Mouse (Mus musculus): ENCODE measurements around the gene Arhgap27. TPM values are rescaled to one million over a fixed set of nuclear protein-coding genes. Genes with fewer than 3 reads are reported as not detected.

Gene Arhgap27
- polyA plus RNA-seq, 1 experiment = 0.31 TPM

DNA sequence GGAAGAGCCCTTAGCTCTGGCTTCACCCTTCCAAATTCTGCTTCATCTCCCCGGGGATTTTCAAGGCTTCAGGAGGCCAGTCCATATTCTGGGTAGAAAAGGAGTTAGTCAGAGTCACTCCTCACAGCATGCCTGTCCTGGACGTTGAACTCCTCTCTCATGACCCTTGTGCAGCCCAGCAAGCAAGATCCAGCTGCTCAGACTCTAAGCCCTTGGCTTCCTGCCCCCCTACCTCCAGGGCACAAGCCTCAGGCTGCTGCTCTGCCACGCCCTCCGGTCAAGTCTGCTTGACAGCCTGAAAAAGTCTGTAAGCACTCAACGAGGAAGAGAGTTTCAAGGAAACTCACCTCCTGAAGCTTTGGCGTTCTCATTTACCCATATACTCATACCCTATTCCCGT lies 43.1 kb upstream of the Arhgap27 start:
- Histone ChIP-seq H3K27me3 (ENCODE audit: control insufficient read depth, insufficient read depth, insufficient read length) (no peaks in the 10 kb centered on the region), H3K4me3 (no peak overlapping the region), H3K79me2 (ENCODE audit: control insufficient read depth, insufficient read depth) (peaks cover 27% of the 10 kb centered on the region), H3K36me3 (ENCODE audit: control insufficient read depth, insufficient read depth) (no peaks in the 10 kb centered on the region), H3ac (ENCODE audit: control insufficient read depth, insufficient read length) (no peak overlapping the region), H3K4me2 (ENCODE audit: low read depth) (no peak overlapping the region)
- TF ChIP-seq MYOG (IDR thresholded peaks at IDR 0.05; ENCODE audit: control insufficient read depth in 1 of 3, insufficient read depth in 1 of 3, insufficient read length in 2 of 3, low read depth in 2 of 3) (peak in 1 of 3 experiments; percentile 68), REST (IDR thresholded peaks at IDR 0.05; ENCODE audit: insufficient read depth, insufficient read length) (no peak), MYOD1 (IDR thresholded peaks at IDR 0.05; ENCODE audit: control insufficient read depth in 1 of 3, insufficient read length in 2 of 3, low read depth in 2 of 3) (peak in 2 of 3 experiments; percentile 1 to 45), POLR2AphosphoS2 (IDR thresholded peaks at IDR 0.05; ENCODE audit: insufficient read length, low read depth) (no peak), SRF (IDR thresholded peaks at IDR 0.05; ENCODE audit: control insufficient read depth, insufficient read length, low read depth) (no peak)

DNA sequence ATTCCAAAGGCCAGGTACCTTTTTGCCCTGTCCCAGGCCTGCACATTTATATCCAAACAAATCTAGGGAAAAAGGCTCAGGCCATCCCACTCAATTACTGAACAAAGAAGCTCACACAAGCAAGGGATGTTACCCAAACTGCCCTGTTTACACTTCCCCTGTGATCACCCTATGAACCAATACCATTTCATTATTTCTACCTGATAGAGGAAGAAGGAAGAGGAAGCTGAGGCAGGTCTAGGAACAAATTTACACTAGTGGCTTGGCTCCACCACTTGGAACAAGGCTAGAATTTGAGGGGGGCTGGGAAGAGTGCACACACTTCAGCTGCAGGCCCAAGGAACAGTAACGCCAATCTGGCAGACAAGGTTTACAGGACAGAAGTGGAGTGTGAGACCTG lies 42.3 kb upstream of the Arhgap27 start:
- no peak overlapping the region for H3K4me2 ChIP-seq (ENCODE audit: low read depth)
- no peak overlapping the region for H3K4me3 ChIP-seq
- peaks cover 4% of the 10 kb centered on the region for H3K36me3 ChIP-seq (ENCODE audit: control insufficient read depth, insufficient read depth)
- no peak for TF ChIP-seq MYOG (IDR thresholded peaks at IDR 0.05; ENCODE audit: control insufficient read depth in 1 of 3, insufficient read depth in 1 of 3, insufficient read length in 2 of 3, low read depth in 2 of 3)
- TF ChIP-seq E2F4 (IDR thresholded peaks at IDR 0.05; ENCODE audit: insufficient read depth) = no peak
- no peak for TF ChIP-seq REST (IDR thresholded peaks at IDR 0.05; ENCODE audit: insufficient read depth, insufficient read length)
- no peak for TF ChIP-seq USF1 (IDR thresholded peaks at IDR 0.05; ENCODE audit: low read depth)
- no peak for TF ChIP-seq POLR2AphosphoS2 (IDR thresholded peaks at IDR 0.05; ENCODE audit: insufficient read length, low read depth)
- no peak for TF ChIP-seq SRF (IDR thresholded peaks at IDR 0.05; ENCODE audit: control insufficient read depth, insufficient read length, low read depth)
- TF ChIP-seq MAX (IDR thresholded peaks at IDR 0.05; ENCODE audit: low read depth) = no peak
- TF ChIP-seq POLR2A (IDR thresholded peaks at IDR 0.05; ENCODE audit: insufficient read length, low read depth) = no peak
- TF ChIP-seq TCF12 (IDR thresholded peaks at IDR 0.05; ENCODE audit: insufficient read depth, poor library complexity, severe bottlenecking) = no peak
- TF ChIP-seq MYOD1 (IDR thresholded peaks at IDR 0.05; ENCODE audit: control insufficient read depth in 1 of 3, insufficient read length in 2 of 3, low read depth in 2 of 3) = no peak
- no peak for TF ChIP-seq TCF3 (IDR thresholded peaks at IDR 0.05; ENCODE audit: insufficient read length, low read depth)
- TF ChIP-seq CEBPB (IDR thresholded peaks at IDR 0.05; ENCODE audit: insufficient read depth, poor library complexity, severe bottlenecking) = no peak
- H3K79me2 ChIP-seq (ENCODE audit: control insufficient read depth, insufficient read depth) = peaks cover 20% of the 10 kb centered on the region
- H3ac ChIP-seq (ENCODE audit: control insufficient read depth, insufficient read length) = no peak overlapping the region
- H3K27me3 ChIP-seq (ENCODE audit: control insufficient read depth, insufficient read depth, insufficient read length) = no peaks in the 10 kb centered on the region

DNA sequence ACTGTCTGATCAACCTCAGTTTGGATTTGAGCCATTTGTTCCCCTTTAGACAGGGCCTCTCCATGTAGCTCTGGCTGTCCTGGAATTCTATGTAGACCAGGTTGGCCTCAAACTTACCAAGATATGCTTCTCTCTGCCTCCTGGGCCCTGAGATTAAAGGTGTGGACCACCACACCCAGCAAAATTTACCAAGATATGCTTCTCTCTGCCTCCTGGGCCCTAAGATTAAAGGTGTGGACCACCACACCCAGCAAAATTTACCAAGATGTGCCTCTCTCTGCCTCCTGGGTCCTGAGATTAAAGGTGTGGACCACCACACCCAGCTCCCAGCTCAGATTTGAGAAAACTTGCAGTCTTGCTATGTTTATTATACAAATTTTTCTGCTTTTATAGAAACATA lies 41.1 kb upstream of the Arhgap27 start:
- Histone ChIP-seq H3ac (ENCODE audit: control insufficient read depth, insufficient read length) (no peak overlapping the region), H3K27me3 (ENCODE audit: control insufficient read depth, insufficient read depth, insufficient read length) (no peaks in the 10 kb centered on the region), H3K4me2 (ENCODE audit: low read depth) (no peak overlapping the region), H3K79me2 (ENCODE audit: control insufficient read depth, insufficient read depth) (peaks cover 12% of the 10 kb centered on the region), H3K36me3 (ENCODE audit: control insufficient read depth, insufficient read depth) (peaks cover 4% of the 10 kb centered on the region), H3K4me3 (no peak overlapping the region)
- TF ChIP-seq MYOG (IDR thresholded peaks at IDR 0.05; ENCODE audit: control insufficient read depth in 1 of 3, insufficient read depth in 1 of 3, insufficient read length in 2 of 3, low read depth in 2 of 3) (no peak), TCF12 (IDR thresholded peaks at IDR 0.05; ENCODE audit: insufficient read depth, poor library complexity, severe bottlenecking) (no peak), E2F4 (IDR thresholded peaks at IDR 0.05; ENCODE audit: insufficient read depth) (no peak), POLR2AphosphoS2 (IDR thresholded peaks at IDR 0.05; ENCODE audit: insufficient read length, low read depth) (no peak), USF1 (IDR thresholded peaks at IDR 0.05; ENCODE audit: low read depth) (no peak), REST (IDR thresholded peaks at IDR 0.05; ENCODE audit: insufficient read depth, insufficient read length) (no peak), CEBPB (IDR thresholded peaks at IDR 0.05; ENCODE audit: insufficient read depth, poor library complexity, severe bottlenecking) (no peak), TCF3 (IDR thresholded peaks at IDR 0.05; ENCODE audit: insufficient read length, low read depth) (no peak), SRF (IDR thresholded peaks at IDR 0.05; ENCODE audit: control insufficient read depth, insufficient read length, low read depth) (no peak), MYOD1 (IDR thresholded peaks at IDR 0.05; ENCODE audit: control insufficient read depth in 1 of 3, insufficient read length in 2 of 3, low read depth in 2 of 3) (no peak), MAX (IDR thresholded peaks at IDR 0.05; ENCODE audit: low read depth) (no peak), POLR2A (IDR thresholded peaks at IDR 0.05; ENCODE audit: insufficient read length, low read depth) (no peak)

DNA sequence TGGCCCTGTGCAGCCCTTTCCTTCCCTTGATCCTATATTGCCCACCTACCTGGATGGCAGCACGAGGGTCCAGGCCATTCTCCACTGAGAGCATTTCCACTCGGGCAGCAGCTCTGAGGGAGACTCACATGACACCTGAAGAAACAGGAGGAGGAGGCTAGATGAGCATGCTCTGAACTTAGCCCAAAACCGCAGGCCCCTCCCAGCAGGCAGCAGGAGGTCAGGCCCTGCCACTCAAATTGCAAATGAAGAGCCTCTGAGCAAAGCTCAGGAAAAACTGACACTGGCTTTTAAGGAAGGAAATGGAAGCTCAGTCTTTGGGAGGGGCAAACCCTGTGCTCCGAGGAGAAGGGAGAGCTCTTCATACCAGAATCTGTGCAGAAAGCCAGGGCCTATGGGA lies 40.3 kb upstream of the Arhgap27 start:
- Histone ChIP-seq H3K36me3 (ENCODE audit: control insufficient read depth, insufficient read depth) (peaks cover 4% of the 10 kb centered on the region), H3K27me3 (ENCODE audit: control insufficient read depth, insufficient read depth, insufficient read length) (no peaks in the 10 kb centered on the region), H3K4me3 (no peak overlapping the region), H3K4me2 (ENCODE audit: low read depth) (no peak overlapping the region), H3K79me2 (ENCODE audit: control insufficient read depth, insufficient read depth) (peaks cover 12% of the 10 kb centered on the region), H3ac (ENCODE audit: control insufficient read depth, insufficient read length) (no peak overlapping the region)
- TF ChIP-seq REST (IDR thresholded peaks at IDR 0.05; ENCODE audit: insufficient read depth, insufficient read length) (no peak), TCF12 (IDR thresholded peaks at IDR 0.05; ENCODE audit: insufficient read depth, poor library complexity, severe bottlenecking) (no peak)

DNA sequence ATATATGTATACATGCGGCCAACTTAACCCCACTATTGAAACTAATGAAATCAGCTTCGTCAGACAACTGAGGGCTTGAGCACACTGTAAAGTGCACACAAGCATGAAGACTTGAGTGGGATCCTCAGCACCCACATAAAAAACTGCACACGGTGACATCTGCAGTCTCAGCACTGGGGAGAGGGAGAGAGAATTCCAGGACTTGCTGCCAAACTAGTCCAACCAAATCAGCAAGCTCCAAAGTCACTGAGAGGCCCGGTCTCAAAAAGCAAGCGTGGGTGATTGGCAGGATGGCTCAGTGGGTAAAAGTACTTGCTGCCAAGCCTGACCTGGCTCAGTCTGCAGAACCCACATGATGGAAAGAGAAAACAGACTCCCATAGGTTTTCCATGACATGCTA lies 39.2 kb upstream of the Arhgap27 start:
- no peak overlapping the region for H3K4me2 ChIP-seq (ENCODE audit: low read depth)
- TF ChIP-seq SRF (IDR thresholded peaks at IDR 0.05; ENCODE audit: control insufficient read depth, insufficient read length, low read depth) (no peak), POLR2A (IDR thresholded peaks at IDR 0.05; ENCODE audit: insufficient read length, low read depth) (no peak), USF1 (IDR thresholded peaks at IDR 0.05; ENCODE audit: low read depth) (no peak), TCF3 (IDR thresholded peaks at IDR 0.05; ENCODE audit: insufficient read length, low read depth) (no peak), TCF12 (IDR thresholded peaks at IDR 0.05; ENCODE audit: insufficient read depth, poor library complexity, severe bottlenecking) (no peak), MAX (IDR thresholded peaks at IDR 0.05; ENCODE audit: low read depth) (no peak), E2F4 (IDR thresholded peaks at IDR 0.05; ENCODE audit: insufficient read depth) (no peak), MYOD1 (IDR thresholded peaks at IDR 0.05; ENCODE audit: control insufficient read depth in 1 of 3, insufficient read length in 2 of 3, low read depth in 2 of 3) (no peak), REST (IDR thresholded peaks at IDR 0.05; ENCODE audit: insufficient read depth, insufficient read length) (no peak), MYOG (IDR thresholded peaks at IDR 0.05; ENCODE audit: control insufficient read depth in 1 of 3, insufficient read depth in 1 of 3, insufficient read length in 2 of 3, low read depth in 2 of 3) (no peak), CEBPB (IDR thresholded peaks at IDR 0.05; ENCODE audit: insufficient read depth, poor library complexity, severe bottlenecking) (no peak), POLR2AphosphoS2 (IDR thresholded peaks at IDR 0.05; ENCODE audit: insufficient read length, low read depth) (no peak)
- H3K36me3 ChIP-seq (ENCODE audit: control insufficient read depth, insufficient read depth) = peaks cover 9% of the 10 kb centered on the region
- peaks cover 12% of the 10 kb centered on the region for H3K79me2 ChIP-seq (ENCODE audit: control insufficient read depth, insufficient read depth)
- H3ac ChIP-seq (ENCODE audit: control insufficient read depth, insufficient read length) = no peak overlapping the region
- no peaks in the 10 kb centered on the region for H3K27me3 ChIP-seq (ENCODE audit: control insufficient read depth, insufficient read depth, insufficient read length)
- no peak overlapping the region for H3K4me3 ChIP-seq

All from myocyte (in vitro differentiated cells).